Mouse (Mus musculus): ENCODE results near the gene Myo3b.

Myo3b gene

DNA sequence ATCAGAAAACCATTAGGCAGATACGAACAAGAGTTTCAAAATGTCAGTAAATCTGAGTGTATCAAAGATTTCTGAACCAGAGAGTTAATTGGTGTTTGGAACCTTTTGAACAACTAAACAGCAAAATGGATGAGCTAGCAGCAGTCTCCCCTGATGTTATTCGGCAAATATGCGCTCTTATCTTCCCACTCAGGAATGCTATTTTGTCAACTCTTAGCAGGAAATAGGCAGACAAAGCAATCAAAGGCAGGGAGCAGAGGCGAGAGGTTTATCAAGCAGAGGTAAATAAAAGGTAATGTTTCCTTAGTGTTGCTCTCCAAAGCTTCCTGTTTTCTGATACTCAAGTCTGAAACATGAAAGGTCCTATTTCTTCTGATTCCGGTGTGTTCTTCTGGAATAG is 252.1 kb downstream of the Myo3b start:
- DNase-seq (ENCODE audit: low spot score): no peak

DNA sequence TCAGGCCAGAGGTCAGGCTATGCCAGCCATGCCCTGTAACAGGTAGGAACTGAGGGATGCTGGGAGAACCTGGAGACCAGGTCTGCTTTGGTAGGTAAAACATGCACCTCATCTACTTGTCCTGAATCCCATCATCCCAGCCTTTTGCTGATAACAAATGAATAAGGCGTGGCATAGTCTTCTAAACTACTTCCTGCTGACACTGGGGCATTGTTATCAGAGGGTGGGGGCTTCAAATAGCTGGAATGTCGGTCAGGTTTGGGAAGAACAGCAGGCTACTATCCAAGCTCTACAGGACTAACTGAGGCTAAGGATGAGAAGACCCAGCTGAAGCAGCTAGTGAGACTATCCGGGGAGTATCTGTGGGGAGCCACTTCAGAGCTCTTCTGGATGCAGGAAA is 253.8 kb downstream of the Myo3b start:
- DNase-seq (ENCODE audit: low spot score): no peak

DNA sequence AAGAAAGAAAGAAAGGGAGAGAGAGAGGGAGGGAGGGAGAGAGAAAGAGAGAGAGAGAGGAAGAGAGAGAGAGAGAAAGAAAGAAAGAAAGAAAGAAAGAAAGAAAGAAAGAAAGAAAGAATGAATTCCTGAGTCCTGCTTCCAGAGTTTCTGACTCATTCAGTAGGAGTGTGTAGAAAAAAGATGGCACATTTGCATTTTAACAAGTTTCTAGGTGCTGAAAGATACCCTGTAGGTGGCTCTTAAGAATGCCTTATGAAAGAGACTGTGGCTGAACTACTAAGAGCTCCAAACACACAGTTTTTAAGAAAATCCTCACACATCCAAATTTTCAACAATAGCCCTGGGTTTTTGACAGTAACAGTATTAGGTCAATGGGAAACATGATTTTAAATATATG is 264.0 kb downstream of the Myo3b start:
- DNase-seq (ENCODE audit: low spot score): no peak

DNA sequence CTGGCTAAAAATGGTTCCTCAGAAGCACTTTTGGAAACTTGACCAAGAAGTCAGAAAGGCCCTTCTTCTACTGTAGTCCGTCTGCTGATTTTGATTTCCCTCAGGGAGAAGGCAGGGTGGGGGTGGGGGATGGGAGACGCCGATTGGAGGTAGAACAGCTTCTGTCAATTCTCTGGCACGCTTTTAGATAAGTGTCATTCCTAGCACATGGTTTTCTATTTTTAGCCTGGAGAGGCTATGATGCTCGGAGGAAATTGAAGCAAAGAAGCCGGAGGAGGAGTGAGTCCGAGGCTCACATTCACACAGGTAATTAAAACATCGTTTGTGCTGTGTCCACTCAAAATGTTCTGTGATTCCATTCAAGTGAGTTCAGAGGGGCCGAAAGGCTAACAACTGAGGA is 276.2 kb downstream of the Myo3b start:
- DNase-seq (ENCODE audit: low spot score): no peak

DNA sequence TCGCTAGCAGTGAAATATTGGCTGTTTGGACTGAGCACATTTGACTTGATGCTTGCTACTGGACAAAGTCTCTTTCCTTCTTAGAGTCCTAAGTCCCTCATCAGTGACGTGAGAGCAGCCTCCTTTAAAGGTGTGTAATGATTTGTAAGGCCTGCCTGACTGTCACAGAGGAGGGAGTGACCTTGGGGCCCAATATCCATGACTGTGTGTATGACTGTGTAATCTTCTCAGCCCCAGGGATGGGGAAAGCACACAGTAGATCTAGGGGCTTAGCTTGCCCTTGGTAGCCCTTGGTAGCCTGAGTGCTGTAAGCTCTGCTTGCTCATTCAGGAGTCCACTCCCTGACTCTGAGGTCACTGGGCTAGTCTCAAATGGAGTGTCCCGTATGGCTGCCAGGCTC is 276.8 kb downstream of the Myo3b start:
- no peak for DNase-seq (ENCODE audit: low spot score)

DNA sequence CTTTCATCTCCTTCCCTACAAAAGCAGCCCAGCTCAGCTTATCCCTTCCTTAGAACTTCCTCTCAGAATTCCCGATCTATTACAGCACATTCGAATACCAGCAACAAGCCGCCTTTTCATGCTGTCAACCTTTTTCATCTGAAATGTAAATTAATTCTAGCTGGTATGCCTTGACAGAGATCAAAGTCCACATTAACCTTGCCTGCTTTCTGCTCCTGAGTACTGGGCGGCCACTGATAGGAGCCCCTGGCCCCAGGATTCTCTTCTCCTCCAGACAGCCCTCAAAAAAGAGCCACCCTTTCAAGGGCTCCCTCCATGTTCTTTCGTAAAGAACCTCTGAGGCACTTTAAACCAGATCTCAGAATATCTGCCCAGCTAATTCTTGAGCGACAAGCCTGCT is 278.9 kb downstream of the Myo3b start:
- DNase-seq (ENCODE audit: low spot score): no peak

DNA sequence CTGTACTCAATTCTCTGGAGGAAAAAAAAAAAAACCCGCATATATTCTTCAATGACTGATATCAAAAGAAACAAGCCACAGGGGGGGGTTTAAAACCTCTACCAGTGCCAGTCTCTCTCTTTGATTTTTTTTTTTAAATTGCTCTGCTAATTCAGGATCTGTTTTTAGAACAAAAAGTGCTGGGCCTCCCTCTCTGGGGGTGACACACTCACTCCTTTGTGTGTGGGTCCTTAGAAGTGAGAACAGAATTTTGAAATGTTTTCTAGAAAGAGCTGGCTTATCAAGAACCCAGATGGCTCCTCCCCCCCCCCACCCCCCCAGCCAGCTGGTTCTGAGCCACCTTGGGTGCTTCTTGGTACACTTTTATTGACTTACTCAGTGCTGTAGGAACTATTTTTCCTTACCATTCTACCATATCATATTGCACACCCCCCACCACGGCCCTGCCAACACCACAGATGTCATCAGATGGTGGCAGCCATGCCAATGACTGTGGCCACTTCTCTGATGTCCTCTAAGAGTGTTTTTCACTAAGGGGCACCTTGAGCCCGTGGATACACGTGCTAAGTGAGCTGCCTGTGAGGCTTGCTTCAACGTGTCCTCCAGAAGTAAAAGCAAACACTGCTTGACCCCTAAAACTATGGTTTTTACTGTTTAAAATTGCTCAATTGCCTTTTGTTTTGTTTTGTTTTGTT is 280.1 kb downstream of the Myo3b start:
- no peak for DNase-seq (ENCODE audit: low spot score)

DNA sequence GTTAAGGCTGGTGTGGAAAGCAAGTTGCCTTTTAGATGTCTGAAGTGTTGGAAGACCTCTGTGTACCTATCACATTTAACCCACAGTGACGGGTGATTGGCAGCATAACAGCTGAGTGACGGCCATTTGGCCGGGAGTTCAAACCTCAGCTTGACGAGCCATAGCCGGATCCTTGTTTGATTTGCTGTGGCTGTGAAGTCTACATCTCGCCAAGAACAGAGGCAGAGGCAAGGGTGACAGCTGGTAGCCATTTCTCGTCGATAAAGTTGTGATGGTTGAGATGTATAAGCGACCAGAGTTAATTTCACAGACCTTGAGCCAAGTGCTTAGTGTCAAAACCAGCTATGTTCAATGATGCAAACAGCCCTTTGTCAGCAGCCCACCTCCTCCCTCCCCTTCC is 283.8 kb downstream of the Myo3b start:
- no peak for DNase-seq (ENCODE audit: low spot score)

DNA sequence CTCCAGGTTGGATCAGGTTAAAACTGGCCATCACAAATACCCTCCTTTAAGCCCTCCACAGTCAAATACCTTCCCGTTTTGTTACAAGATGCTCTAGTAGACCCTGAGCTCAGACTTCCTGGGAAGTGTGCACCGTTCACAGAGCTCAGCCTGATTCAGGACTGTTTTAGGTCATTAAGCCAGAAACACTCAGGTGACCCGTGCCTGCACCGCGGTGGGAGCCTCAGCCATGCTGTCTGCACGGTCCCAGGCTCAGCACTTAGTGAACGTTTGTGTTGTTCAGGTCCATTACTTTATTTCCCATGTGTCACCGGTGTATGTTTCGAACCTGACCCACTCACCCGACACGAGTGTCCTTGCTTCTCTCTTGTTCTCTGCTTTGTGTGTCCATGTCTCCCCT is 288.7 kb downstream of the Myo3b start:
- no peak for DNase-seq (ENCODE audit: low spot score)

DNA sequence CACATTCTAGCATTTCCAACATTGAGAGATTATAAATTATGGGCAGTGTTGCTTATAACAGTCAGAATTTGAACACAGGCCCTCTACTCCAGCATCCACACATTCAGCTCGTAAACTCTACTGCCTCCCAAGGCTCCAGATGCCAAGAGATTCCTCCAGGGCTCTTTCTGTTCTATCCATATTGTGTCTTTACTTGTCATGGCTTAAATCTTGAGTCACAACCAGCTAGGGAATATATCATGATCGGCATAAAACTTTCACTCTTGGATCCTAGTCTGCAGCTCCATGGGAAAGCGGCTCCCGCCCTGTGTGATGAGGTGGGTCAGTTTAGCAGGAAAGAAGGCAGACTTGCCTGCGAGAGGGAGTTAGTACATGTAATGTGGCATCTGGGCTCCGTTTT is 294.0 kb downstream of the Myo3b start:
- no peak for DNase-seq (ENCODE audit: low spot score)

DNA sequence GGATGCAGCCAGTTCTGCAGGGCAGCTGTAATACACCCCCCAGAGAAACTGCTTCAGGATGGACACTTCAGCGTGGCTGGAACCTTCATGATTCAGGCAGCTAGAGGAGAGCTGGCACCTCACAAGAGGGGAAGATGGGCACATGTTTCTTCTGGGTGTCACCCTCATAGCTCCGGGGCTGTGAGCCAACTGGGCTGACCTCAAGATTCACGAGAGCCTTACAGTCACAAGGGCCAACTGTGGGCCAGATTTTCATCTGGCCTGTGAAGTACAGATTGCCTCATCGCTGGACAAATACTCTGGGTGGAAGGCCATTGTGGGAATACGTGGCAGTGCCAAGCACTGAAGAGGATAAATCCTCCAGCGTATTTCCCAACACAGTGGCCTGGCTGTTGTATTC is 294.6 kb downstream of the Myo3b start:
- no peak for DNase-seq (ENCODE audit: low spot score)

DNA sequence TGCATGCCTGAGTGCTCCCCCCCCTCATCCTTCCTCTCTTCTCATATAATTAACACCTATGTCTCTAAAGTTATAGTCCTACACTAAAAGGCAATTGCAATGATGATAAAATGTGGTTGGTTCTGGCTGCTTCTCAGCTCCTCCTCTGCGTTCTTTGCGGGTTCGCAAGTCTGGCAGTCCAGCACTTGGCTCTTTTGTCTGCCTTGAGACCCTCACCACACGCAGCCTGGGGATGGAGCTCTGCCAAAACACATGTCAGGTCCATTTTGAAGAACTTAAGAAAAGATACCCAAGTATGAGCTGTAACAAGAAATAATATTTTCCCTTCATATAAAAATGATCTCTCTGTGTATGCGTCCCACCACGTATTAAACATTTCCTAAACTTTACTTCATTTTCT is 297.6 kb downstream of the Myo3b start:
- no peak for DNase-seq (ENCODE audit: low spot score)

DNA sequence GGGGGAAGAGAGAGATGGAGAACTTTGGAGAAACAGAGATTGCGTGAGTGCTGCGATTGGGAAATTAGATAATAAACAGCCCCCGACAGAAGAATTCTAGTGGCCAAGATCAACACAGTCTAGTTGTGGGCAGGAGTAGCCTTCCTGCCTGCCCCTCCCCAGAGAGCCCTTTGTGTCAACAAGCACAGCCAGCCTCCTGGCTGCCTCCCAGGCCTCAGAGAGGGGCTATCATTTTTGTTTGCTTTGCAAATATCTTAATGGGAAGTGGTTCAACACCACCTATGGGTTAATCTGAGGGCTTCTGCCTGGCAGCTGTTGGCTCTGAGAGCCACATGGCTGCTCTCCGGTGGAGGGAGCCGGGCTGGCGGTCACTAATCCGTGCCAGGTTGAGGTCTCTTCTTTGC is 298.3 kb downstream of the Myo3b start:
- no peak for DNase-seq (ENCODE audit: low spot score)

DNA sequence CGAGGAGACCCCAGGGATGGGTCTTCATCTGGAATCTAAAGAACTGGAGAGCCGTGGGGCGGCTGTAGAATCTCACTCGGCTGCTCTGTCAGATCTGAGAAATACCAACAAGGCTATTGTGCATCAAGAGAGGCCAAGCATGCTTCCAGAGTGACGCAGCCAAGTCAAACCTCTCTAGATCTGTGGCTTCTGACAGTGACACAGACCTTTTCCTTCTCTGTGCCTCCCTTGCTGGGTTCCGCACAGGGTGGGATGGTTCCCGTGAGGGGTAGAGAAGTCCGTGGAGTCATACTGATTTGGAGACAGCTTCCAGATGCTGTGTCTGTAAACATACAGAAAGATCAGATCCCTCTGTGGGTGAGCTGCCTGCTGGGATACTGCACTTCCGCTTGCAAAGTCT is 298.9 kb downstream of the Myo3b start:
- DNase-seq (ENCODE audit: low spot score): no peak

DNA sequence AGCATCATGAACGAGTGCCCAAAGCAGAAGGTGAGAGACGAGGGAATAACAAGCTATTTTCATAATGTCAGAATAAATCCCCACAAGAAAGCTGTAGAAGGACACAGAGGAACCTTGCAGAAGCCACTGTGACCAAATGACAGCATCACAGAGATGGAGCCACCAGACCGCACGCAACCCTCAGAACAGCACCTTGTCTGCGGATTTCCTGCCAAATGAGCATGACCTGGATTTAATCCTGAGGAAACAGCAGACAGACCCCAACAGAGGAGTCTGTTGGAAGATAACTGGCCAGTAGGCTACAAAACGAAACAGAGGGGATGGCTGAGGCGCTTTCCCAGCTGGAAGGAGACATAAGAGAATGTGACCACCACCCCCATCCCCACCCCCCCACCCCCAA is 300.1 kb downstream of the Myo3b start:
- DNase-seq (ENCODE audit: low spot score): no peak

DNA sequence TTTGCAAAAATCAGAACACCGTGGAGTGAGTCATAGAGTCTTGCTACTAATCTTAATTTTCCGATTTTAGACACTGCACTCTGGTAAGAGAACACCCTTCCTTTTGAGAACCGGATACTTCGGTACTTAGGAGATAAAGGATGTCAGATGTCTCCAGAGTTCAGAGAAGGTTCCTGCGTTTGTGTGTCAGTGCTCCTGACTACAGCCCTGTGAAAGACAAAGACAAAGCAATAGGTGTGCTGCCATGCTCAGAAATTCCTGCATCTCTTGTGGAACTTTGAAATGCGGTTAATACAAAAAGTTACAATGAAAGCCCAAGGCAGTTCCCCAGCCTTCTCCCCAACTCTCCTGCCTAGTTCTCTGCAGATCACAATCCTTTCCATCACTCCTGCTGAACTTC is 300.6 kb downstream of the Myo3b start:
- DNase-seq (ENCODE audit: low spot score): no peak

DNA sequence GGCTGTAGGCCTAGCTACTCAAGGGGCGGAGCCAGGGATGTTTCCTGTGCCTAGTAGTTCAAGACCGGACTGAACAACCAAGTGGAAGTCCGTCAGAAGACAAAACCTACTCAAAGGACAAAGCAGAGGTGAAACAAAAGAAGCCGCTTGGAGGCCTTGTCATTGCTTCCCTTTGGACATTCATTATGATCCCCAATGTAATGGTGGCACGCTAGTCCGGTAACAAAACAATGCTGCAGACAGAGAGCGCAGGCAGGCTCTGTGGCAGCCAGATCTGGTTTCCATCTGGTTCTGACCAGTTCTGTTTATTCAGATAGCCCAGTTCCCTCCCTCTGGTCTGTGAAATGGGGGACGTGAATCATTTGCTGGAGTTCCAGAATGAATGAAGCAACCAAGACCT is 301.3 kb downstream of the Myo3b start:
- no peak for DNase-seq (ENCODE audit: low spot score)

DNA sequence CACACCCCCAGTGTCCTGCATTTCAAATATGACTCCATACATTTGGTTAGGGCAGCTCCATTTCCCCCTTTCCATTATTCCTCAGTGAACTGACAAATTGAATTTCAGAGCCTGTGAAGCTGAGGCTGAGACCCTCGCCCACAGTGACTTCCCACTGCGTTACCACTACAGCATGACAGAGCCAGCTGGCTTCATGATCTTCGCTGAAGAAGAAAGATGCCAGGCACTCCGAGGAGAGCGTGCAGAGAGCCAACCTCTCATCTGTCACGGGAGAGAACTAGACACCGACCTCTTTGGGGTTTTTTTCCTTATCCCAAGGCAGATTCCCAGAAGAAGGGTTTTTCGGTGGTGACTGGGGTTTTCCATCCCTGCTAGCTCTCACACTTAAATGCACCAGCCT is 306.2 kb downstream of the Myo3b start:
- no peak for DNase-seq (ENCODE audit: low spot score)

DNA sequence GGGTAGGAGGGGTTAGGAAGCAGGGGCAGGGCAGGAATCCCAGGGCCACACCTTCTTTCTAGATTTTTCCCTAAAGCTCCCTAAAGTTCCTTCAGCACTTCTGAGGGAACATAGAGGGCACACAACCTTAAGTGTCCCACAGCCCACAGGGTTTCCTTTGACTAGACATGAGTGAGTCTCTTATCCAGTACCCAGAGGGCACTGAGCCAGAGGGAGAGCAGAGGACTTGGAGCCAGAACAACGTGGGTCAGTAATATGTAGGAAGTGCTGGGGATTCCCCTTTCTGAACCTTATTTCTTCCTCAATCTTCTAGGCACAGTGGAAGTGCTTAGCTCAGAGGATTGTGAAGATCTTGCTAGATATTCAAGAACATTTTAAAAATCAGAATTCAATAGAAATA is 308.6 kb downstream of the Myo3b start:
- no peak for DNase-seq (ENCODE audit: low spot score)

DNA sequence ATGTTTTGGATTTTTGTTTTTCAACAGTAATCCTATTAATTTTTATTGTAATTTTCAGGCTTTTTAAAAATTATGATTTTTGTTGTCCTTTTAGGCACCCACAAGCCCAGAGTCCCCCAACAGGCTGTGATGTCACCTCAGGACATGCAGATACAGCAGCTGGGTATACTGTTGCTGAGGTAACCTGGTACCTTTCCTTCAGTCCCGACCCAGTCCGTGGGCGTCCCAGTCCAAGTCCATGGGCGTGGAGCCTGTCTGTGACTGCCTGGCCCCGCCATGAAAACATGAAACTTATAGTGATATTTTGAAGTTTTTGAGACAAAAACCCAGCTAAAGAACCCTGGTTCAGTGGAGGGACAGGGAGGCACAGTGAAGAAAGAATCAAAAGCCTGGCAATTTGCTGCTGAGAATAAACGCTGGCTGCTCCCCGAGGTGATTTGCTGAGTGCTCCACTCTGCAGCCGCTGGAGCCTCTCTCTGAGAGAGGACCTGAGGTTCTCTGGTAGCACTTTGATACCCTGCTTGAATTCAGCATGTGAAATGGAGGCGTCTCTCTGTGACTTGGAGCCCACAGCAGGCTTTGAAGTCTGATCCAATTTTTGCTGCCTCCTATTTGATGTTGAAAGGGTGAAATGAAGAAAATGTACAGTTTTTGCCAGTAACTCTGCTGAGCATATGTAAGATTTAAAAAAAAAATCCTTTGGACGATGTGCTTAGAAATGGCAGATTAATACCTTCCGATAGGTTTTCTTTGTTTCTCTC is 310.0 kb downstream of the Myo3b start:
- DNase-seq (ENCODE audit: low spot score): no peak

DNA sequence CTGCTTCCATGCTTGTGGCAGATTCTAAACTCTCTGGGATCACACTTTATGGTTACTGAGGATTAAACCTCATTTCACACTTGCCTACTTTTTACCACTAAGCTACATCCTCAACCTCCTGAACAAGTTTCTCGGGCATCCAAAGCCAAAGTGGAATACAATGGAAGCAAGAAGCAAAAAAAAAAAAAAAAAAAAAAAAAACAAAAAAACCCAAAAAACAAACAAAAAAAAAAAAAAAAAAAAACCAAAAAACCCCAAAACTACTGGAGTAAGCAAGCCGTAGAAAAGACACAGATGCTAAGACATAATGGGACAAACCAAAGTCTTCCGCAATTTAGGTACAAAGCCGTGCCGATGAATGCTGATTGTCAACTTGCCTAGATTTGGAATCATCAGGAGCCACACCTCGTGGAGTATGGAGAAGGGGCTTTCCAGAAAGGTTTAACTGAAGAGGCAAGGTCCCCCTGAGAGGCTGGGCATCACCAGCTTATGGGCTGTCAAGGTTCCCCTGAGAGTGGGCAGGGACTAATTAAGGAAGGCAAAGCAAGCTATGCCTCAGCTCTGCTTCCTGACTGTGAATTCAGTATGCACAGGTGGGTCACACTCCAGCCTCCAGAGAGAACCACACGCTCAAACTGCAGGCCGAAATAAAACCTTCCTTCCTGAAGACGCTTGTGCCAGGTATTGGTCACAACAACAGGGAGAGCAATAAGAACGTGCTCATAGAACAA is 313.7 kb downstream of the Myo3b start:
- DNase-seq (ENCODE audit: low spot score): no peak

DNA sequence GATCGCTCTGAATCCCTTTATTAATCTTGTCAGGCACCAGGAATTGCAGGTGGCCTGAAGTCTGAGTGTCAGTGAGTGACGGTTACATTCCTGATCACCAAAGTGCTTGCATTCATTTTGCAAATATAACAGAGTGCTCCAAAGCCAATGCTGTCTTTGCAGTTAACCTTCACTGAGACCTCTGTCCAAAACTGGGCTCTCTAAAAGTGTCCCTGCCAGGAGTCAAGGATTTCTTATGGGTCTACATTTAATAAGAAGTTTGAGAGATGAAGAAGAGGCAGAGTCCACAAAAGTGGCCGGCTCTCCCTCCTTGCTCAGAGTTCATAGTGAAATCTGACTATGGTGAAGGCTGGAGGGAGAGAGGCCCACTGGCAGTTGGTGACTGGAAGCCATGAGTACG is 315.1 kb downstream of the Myo3b start:
- no peak for DNase-seq (ENCODE audit: low spot score)

DNA sequence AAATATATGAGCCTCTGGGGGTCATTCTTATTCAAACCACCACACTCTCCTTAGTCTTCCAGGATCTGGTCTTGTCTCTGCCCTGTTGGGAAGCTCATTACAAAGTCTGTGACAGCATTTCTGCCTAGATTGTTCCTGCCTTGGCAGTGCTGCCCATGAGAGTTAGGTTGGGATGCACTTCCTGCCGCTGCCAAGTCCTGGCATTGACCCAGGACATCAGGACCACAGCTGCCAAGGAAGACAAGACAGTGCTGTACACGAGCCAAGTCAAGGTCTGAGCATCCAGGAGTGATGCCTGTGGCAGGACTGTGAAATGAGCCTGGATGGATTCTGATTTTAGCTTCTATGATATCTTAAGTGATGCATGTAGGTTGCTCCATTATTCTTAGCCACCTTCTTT is 316.1 kb downstream of the Myo3b start:
- DNase-seq (ENCODE audit: low spot score): no peak

Data from ovary, postnatal 14 days (tissue).